Mouse (Mus musculus) spleen, postnatal 0 days (tissue): Measurements from ENCODE around the gene Olfr558. TPM values are rescaled to one million over a fixed set of nuclear protein-coding genes. Genes with fewer than 3 reads are reported as not detected.

ENCODE experiments used
- polyA plus RNA-seq: library from polyadenylated mRNA; unstranded; fragments of >200 nt; fragmentation: Nextera tagmentation; extraction: Ambion mirVana; gene quantifications from 2 replicates; pipeline ENCODE4 v1.2.1, GENCODE M21; 2015

Olfr558 gene
- polyA plus RNA-seq, result 0.06 TPM in 1 of 2 replicates, not detected in the other

GRCm38 (mm10) chr7:102701915-102702314, at the start of gene Olfr558:
TSS of gene Olfr558 (plus strand) at chr7:102702215.

DNA sequence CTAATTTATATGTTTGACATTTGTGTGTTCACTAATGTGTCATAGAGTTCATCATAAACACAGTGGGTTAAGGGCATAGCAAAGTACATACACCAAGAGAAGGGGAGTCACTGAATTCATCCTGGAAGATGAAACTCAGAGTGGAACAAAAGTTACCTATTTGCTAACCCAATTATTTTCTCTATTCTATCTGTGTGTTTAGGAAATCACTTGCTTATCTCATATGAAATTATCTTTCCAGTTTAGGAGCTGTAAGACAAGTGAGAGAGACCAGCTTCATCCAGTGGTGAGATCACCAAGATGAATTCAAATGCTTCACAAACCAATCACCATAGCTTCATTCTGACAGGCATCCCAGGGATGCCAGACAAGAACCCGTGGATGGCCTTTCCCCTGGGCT, 43.5 kb upstream of the Olfr558 start, which contains the start of gene Olfr555:
TSS of gene Olfr555 (plus strand) at position 301 of the 400 bp plus-strand sequence.

GRCm38 (mm10) chr7:102664599-102664998, 37.4 kb upstream of the Olfr558 start, which contains the start of gene Olfr556:
TSS of gene Olfr556 (plus strand) at chr7:102664899.

DNA sequence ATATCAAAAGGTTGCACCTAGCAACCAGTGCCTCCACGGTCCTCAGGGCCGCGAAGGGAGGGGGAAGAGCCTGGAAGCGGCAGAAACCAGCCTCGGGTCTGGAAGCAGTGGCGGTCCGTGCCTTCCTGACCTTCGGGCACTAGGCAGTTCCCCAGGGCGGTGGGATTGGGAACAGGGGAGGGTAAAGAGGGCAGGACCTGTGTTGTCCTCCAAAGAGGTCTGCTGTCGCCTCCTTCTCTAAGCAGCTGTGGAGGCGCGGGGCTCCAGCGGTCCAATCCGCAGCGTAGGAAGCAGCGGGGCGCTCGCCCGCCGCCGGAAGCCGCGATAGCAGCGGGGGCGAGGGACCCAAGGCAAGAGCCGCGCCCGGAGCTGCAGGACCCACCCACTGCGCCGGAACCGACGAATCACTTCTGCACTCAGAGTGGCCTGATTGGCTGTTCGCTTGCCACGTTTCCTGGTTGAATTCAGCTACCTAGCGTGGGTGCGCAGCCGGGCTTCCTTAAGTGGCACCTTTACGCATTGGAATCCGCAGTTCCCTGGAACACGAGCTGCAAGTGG, 15.0 kb upstream of the Olfr558 start, which contains the start of gene Trim68:
TSS of gene Trim68 (minus strand) at position 384 of the 558 bp plus-strand sequence.

GRCm38 (mm10) chr7:102695358-102696125, 6.5 kb upstream of the Olfr558 start, which contains the start of gene Olfr557:
TSS of gene Olfr557 (plus strand) at chr7:102695910.

GRCm38 (mm10) chr7:102718970-102719369, 17.0 kb downstream of the Olfr558 start, which contains the start of gene Olfr33:
TSS of gene Olfr33 (minus strand) at chr7:102719070.

GRCm38 (mm10) chr7:102727391-102727790, 25.4 kb downstream of the Olfr558 start, which contains the start of gene Olfr559:
TSS of gene Olfr559 (minus strand) at chr7:102727491.

GRCm38 (mm10) chr7:102759266-102759665, 57.3 kb downstream of the Olfr558 start, which contains the start of the genes Olfr560 and Olfr78:
TSS of gene Olfr560 (minus strand) at chr7:102759366.
TSS of gene Olfr78 (minus strand) at chr7:102759471.

Other genes with a start within 250 kb of the Olfr558 start
- gene Olfr543, start 220.5 kb upstream of the Olfr558 start, polyA plus RNA-seq, result 0.51 and 0.91 TPM in 2 replicates
- gene Olfr544, start 213.9 kb upstream of the Olfr558 start, polyA plus RNA-seq, result 0.19 and 0.34 TPM in 2 replicates
- gene Olfr545, start 202.6 kb upstream of the Olfr558 start, polyA plus RNA-seq, result 0.08 TPM in 1 of 2 replicates, not detected in the other
- gene Olfr547, start 167.5 kb upstream of the Olfr558 start, polyA plus RNA-seq, result not detected in 2 replicates
- gene Olfr548-ps1, start 161.3 kb upstream of the Olfr558 start, polyA plus RNA-seq, result not detected in 2 replicates
- gene Olfr549, start 152.3 kb upstream of the Olfr558 start, polyA plus RNA-seq, result not detected in 2 replicates
- 1.1 and 1.3 TPM in 2 replicates for gene Trim21, start 136.7 kb upstream of the Olfr558 start, polyA plus RNA-seq
- not detected in 2 replicates for gene Olfr550, start 130.8 kb upstream of the Olfr558 start, polyA plus RNA-seq
- not detected in 2 replicates for gene Olfr551, start 110.3 kb upstream of the Olfr558 start, polyA plus RNA-seq
- not detected in 2 replicates for gene Olfr552, start 104.4 kb upstream of the Olfr558 start, polyA plus RNA-seq
- gene Olfr553, start 84.0 kb upstream of the Olfr558 start, polyA plus RNA-seq, result not detected in 2 replicates
- not detected in 2 replicates for gene Olfr554, start 63.8 kb upstream of the Olfr558 start, polyA plus RNA-seq
- not detected in 2 replicates for gene Olfr555, start 43.4 kb upstream of the Olfr558 start, polyA plus RNA-seq
- gene Olfr556, start 37.3 kb upstream of the Olfr558 start, polyA plus RNA-seq, result not detected in 2 replicates
- 3.6 and 4.1 TPM in 2 replicates for gene Trim68, start 14.9 kb upstream of the Olfr558 start, polyA plus RNA-seq
- not detected in 2 replicates for gene Olfr557, start 6.3 kb upstream of the Olfr558 start, polyA plus RNA-seq
- gene Olfr33, start 16.9 kb downstream of the Olfr558 start, polyA plus RNA-seq, result not detected in 2 replicates
- not detected in 2 replicates for gene Olfr559, start 25.3 kb downstream of the Olfr558 start, polyA plus RNA-seq
- not detected in 2 replicates for gene Olfr560, start 57.2 kb downstream of the Olfr558 start, polyA plus RNA-seq
- not detected in 2 replicates for gene Olfr78, start 57.3 kb downstream of the Olfr558 start, polyA plus RNA-seq
- not detected in 2 replicates for gene Olfr561, start 69.0 kb downstream of the Olfr558 start, polyA plus RNA-seq
- gene Olfr564, start 101.3 kb downstream of the Olfr558 start, polyA plus RNA-seq, result not detected in 2 replicates
- gene Olfr566, start 156.6 kb downstream of the Olfr558 start, polyA plus RNA-seq, result not detected in 2 replicates
- not detected in 2 replicates for gene Olfr568, start 174.9 kb downstream of the Olfr558 start, polyA plus RNA-seq
- gene Olfr569, start 188.7 kb downstream of the Olfr558 start, polyA plus RNA-seq, result not detected in 2 replicates
- not detected in 2 replicates for gene Olfr570, start 192.4 kb downstream of the Olfr558 start, polyA plus RNA-seq
- gene Olfr571, start 215.3 kb downstream of the Olfr558 start, polyA plus RNA-seq, result not detected in 2 replicates
- not detected in 2 replicates for gene Olfr572, start 222.2 kb downstream of the Olfr558 start, polyA plus RNA-seq
- gene Olfr573-ps1, start 240.4 kb downstream of the Olfr558 start, polyA plus RNA-seq, result not detected in 2 replicates
- not detected in 2 replicates for gene Olfr574, start 246.3 kb downstream of the Olfr558 start, polyA plus RNA-seq